Mouse (Mus musculus): ENCODE results near the gene Lrrfip2.

Gene Lrrfip2

DNA sequence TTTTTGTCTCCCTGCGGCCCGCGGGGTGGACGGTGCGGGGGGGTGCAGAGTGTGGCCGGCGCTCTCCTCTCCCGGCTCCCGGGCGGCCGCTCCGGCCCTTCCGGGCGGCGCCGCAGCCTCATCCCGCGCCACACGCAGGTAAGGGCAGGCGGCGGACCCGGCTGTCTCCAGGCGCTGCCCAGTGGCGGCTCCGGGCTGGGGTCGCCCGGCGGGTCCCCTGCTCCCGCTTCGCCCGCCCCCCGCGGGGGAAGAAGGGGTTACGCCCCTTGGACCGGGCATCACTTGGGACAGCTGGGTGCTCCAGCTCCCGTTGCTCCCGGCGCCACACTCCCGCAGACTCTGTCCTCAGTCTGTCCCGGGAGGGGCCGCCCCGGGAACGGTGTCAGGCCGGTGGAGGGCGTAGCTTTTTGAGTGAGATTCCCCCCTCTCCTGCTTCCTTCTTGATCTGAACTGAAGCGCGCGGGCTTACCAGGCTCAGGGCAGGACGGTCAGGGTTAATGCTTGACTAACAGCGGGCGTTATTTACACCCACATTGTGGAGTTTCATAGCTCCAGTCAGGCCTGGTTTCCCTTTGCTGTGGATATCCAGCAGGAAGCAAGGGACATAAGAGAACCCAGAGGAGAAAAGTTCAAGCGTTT lies 979 bp downstream of the Lrrfip2 start:
- peak in 1 of 2 experiments; percentile 19 for DNase-seq (ENCODE audit: low spot score in 2 of 2)

DNA sequence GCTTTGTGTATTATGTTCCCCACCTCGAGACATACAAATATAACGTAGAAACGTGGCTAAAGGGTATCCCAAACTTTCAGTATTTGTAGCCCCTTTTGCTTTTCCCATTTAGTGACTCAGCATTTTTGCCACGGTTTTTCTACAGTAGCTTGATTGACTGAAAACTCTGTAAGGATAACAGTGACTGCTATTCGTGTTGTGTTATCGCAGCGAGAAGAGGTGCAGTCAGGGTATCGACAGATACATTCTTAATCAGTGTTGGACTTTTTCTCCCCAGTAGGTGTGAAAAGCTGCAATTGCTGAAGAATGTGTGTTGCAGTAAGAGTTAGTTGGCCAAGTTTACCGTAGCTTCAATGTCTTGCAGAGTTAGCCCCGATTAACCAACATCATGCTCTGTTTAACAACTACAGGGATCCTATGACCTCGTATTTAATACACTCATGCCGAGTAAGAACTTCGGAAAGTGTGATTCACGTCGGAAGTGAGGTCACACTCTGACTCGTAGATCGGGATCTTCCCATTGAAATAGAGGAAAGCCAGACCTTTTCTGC lies 1.6 kb downstream of the Lrrfip2 start:
- DNase-seq (ENCODE audit: low spot score in 2 of 2) = no peak

DNA sequence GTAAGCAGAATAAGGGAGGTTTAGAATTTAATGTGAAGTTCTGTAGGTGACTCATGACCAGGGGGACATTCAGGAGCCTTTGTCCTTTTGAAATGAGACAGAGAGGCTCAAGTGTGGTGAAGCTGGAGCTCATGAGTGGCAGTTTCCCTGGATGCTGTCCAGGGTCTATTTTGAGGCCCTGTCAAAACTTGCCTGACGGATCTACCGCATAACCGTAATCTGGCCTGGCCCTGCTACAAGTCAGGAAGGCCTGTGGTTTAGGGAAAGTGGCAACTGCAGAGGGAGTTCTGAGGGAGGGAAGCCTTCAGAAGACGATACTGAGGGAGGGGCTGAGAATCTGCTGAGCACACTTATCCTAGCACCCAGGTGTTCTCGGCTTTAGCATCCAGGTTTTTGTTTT lies 5.1 kb downstream of the Lrrfip2 start:
- no peak for DNase-seq (ENCODE audit: low spot score in 2 of 2)

DNA sequence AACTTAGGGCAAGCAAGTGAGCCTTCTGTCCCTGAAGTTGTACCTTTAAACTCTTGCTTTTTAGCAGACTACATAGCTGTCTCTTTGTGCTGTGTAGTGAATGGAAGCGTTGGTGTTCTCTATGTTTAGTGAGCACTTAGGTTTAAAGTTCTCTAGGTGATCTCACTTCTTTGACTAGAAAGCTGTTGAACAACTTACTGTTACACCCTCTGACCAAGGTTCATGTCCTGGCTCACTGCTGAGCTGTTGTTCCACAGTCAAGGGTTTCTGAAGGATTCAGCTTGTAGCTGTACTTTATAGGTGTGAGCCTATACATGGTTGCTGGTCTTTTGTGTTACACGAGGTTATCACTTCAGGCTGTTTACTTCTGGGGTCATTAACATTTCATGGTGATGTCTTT lies 5.9 kb downstream of the Lrrfip2 start:
- DNase-seq (ENCODE audit: low spot score in 2 of 2) = no peak

DNA sequence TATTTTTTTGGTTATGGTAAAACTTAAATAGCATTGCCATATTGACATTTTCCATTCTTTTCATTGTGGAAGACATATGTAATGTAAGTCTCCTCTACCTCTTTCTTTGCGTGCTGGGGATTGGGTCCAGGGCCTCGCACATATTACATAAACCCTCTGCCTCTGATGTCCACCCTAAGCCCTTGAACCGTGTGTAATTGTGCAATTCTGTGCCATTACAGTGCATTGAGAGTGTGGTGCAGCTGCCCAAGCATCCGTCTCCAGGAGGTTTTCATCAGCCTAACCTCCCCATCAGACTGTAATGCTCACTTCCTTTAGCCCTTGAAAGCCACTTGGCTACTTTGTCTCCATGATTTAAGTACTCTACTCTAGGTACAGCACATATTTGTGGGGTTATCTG lies 7.0 kb downstream of the Lrrfip2 start:
- no peak for DNase-seq (ENCODE audit: low spot score in 2 of 2)

DNA sequence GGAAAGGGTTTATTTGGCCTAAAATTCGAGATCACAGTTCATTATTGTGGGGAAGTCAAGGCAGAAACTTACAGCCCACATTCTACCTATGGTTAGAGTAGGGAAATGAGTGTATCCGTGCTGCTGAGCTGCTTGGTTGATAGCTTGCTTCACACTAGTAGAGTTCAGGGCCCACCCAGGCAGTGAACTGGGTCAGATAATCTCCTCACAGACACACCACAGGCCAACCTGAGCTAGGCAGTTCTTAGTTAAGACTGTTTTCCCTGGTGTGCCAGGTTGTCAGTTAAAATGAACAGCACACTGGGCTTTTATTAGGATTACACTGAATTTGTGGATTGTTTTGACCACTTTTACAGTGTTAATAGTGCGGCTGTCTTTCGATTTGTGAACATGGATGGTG lies 9.3 kb downstream of the Lrrfip2 start:
- DNase-seq (ENCODE audit: low spot score in 2 of 2) = no peak

DNA sequence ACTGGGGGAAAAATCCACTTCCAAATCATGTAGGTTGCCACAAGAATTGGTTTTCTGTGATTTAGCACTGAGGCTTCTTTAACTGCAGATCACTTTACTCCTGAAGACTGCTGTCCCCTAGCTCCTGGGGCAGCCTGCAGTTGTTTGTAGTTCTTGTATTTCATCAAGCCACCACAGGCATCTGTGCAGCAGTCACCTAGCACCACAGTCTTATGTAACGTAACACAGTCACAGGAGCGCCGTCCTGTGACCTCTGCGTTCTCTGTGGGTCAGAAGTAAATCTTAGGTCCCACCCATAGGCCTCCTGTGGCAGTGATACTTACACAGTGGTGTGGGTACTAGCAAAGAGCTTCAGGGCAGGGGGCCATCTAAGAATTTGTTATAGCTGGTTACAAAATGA lies 10.4 kb downstream of the Lrrfip2 start:
- DNase-seq (ENCODE audit: low spot score in 2 of 2) = no peak

DNA sequence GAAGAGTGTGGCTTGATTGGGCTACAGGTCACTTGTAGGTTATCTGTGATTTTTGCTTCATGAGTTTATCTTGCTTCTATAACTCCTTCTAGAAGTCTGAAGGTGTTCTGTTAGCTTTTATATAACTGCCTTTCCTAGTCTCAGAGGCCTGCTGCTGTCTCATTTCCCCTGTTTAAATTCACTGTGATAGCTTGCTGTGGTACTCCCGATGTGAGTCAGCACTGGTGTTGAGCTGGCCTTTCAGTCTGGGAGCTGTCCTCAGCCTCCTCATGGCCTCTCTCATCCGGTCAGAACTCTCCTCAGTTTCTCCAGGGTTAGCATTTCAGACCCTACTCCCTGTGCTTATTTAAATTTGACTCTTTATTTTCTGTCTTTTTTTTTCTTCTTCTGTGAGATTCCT lies 12.7 kb downstream of the Lrrfip2 start:
- no peak for DNase-seq (ENCODE audit: low spot score in 2 of 2)

DNA sequence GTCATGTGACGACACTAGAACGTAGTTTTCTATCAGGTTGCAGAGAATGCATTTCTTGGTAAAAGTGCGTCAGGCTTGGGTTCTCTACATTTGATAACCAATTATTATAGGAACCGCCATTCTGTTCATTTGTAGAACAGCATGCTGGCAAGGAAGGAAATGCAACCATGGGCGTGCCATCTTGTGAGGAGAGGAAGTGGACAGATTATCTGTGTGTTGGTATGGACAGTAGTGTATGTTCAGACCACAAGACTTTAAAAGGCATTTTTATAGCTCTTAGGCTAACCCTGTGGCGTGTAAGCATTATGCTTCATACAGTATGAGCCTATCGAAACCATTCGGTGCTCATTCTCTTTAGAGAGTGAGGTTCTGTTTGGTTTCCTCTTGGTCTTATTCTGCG lies 20.8 kb downstream of the Lrrfip2 start:
- no peak for DNase-seq (ENCODE audit: low spot score in 2 of 2)

DNA sequence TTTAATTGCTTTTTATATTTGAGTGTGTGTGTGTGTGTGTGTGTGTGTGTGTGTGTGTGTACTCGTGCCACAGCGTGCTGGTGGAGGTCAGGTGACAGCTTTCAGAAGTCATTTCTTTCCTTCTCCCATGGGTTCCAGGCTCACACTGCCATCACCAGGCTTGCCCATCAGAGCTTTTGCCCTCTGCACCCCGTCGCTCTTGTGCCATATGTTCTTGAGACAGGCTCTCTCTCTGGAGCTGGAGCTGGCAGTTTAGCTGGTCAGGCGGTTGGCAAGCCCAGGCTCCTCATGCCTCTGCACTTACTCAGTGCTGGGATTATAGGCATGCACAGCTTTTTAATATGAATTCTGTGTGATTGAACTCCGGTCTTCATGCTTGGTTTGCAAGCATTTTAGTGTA lies 25.3 kb downstream of the Lrrfip2 start:
- no peak for DNase-seq (ENCODE audit: low spot score in 2 of 2)

DNA sequence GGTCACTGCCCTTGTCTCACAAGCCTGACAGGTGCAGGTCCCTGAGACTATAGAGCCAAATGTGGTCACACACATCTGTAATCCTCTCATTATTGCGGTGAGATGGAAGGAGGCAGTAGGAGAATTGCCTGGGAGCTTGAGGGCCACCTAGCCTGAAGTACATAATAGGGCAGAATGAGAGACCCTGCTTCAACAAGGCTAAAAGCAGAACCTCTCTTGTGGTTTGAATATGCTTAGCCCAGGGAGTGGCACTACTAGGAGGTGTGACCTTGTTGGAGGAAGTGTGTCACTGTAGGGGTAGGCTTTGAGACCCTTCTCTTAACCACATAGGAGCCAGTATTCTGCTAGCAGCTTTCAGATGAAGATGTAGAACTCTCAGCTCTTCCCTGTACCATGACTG lies 26.0 kb downstream of the Lrrfip2 start:
- DNase-seq (ENCODE audit: low spot score in 2 of 2) = no peak

DNA sequence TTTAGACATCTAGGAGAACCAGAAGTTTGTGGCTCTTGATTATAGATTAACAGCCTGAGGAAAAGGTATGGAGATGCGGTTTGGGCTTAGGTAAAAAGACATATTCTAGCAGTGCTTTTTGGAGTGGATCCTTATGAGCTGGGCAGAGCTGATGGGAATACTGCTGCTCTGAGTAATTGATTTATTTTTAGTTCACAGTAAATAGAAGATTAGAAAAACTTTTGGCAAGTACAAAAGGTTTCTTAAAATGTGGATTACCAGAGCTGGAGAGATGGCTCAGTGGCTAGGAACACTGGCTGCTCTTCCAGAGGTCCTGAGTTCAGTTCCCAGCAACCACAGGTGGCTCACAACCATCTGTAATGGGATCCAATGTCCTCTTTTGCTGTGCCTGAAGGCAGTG lies 27.3 kb downstream of the Lrrfip2 start:
- no peak for DNase-seq (ENCODE audit: low spot score in 2 of 2)

DNA sequence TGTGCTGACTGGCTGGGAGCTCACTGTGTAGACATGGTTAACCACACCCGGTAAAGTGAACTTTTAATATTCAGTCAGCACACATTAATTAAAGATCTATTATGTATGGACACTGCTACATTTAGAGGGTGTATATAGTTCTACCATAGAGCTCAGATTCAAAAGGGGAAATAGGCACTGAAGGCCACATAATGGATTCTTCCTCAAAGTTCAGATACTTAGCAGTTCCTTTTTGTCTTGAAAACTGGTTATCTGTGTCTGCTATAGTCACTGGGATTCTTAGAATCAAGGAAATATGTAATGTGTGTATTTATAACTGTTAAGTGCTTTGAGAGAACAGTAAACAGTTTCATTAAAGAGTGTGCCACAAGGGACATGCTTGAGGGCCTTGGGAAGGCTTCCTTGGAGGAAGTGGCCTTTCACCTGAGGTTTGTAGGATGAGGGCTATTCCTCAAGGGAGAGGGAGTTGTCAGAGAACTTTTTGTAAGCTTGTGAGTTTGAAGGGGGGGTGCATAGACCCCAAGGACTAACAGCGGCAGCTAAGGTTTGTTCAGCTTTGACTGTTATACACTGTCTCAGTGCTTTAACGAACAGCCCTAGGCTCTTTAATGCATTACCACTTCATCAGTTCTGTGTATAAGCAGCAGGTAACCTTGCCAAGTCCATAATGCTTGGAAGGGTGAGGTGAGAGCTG lies 28.3 kb downstream of the Lrrfip2 start:
- no peak for DNase-seq (ENCODE audit: low spot score in 2 of 2)

DNA sequence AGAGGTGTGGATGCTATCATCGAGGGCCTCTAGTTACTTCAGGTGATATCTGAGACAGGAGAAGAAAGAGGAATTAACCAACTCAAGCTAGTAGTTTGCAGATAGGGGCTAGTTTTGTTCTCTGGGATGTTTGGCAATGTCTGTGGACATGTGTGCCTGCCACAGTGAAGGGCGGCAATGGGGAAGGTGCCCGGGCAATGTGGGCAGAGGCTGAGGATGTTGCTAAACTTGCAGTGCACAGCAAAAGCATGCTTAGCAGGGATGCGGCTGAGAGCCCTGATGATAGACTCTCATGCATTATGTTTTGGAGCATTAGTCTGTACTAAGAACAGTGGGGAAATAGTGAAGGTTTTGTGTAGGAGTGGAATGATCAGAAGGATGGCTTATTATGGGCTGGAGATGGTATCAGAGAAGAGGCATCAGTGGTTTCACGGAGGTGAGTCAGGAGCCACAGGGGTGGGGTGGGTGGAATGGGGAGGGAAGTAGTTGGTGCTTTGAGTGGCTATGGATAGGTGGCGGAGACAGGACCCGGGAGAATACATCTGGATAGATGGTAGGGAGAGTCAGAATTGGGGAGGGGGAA lies 28.9 kb downstream of the Lrrfip2 start:
- DNase-seq (ENCODE audit: low spot score in 2 of 2) = no peak

DNA sequence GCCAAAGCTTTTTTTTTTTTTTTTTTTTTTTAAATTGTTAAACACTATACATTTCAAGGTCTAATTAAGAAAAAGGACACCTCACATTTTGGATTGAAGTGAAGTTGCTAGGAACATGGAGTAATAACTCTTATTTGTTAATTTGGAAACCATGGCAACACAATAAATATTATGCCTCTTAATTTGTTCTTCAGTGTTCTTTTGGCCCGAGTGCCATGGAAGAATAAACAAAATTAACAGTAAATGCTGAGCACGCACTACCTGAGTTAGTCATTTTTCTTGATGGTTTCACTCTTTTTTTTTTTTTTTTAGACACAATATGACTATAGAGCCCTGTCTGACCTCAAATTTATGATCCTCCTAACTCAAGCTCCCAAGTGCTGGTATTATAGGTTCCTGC lies 30.6 kb downstream of the Lrrfip2 start:
- DNase-seq (ENCODE audit: low spot score in 2 of 2) = no peak

DNA sequence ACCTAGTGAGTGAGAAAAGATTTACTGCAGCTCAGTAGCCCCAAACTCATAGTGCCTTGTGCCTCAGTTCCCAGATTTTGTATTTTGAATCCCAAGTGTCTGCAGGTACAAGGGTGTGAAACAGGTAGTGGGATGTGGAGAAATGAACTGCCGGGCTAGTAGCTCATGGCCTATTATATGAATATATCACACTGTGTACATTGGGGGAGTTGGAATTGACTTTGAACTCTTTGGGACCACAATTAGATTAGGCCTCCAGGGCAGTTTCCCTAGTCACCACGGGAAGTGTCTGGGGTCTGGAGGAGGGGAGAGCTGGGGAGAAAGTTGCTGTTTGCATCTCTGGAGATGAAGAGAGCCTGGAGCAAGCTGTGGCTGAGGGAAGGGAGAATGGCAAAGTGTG lies 31.0 kb downstream of the Lrrfip2 start:
- DNase-seq (ENCODE audit: low spot score in 2 of 2) = no peak

DNA sequence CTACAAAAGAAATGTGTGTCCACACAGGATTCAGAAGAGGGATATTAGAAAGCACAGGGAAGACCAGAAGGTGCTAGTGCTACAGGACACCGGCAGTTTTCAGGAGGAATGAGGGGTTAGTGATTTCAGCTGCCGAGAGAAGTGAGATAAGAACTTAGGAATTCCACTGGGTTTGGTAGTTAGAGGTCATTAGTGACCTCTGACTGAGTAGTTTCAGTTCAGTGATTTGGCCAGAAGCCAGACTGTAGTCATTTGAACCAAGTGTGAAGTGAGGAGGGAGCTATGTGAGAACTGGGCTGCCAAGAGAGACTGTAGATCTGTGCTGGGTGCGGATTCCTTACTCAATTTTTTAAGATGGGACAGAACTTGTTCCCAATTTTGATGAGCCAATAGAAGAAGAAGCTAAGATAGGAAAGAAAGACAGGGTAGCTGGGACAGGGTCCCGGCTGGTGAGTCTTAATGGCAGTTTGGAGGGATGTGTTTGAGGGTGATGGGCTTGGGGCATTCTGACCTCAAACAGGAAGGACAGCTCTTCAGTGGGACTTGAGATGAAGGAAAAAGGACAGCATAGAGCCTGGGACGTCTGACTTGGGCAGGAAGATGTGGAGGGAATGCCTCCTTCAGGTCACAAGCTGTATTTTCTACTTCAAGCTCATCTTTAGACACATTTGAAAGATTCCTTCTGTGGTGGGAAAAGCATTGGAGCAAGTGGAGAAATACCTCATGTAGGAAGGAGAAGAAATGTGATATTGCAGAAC lies 32.0 kb downstream of the Lrrfip2 start:
- no peak for DNase-seq (ENCODE audit: low spot score in 2 of 2)

DNA sequence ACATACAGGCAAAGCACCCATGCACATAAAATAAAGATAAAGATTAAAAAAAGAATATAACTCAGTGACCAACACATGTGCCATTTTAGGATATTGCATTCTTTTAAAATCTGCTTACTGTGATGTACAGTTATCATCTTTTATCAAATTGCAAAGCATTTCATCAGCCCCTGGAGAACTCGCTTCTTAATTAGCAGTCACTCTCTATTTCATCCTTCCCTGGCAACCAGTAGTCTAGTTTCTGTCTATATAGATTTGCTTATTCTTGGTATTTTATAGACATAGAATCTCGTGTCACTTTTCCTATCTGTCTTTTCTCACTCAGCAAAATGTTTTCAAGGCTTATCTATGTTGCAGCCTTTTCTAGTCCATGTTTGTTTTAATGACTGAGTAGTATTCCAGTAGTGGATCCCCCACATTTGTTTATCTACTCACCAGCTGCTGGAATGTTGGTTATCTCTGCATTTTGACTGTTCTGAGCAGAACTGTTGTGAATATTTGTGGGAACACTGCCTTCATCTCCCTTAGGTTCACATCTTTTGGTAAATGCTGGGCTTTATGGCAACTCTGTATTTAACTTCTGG lies 35.0 kb downstream of the Lrrfip2 start:
- DNase-seq (ENCODE audit: low spot score in 2 of 2) = no peak

DNA sequence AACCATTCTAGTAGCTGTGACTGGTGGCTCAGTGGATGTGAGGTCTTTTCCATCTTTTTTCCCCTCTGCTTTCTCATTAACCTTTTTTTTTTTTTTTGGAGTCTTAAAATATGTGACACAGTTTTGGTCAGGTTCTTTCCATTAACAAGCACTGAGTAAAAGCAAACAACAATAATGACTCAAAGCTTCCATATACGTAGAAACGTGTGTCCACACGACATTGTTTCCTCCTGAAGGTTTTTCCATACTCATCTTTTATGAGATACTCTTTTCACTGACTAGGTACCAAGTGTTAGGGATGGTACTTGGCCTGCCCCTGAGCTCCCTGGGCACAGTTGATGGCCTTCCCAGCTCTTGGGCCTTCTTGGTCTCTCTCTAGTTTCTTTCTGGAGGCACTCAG lies 35.6 kb downstream of the Lrrfip2 start:
- DNase-seq (ENCODE audit: low spot score in 2 of 2) = no peak

DNA sequence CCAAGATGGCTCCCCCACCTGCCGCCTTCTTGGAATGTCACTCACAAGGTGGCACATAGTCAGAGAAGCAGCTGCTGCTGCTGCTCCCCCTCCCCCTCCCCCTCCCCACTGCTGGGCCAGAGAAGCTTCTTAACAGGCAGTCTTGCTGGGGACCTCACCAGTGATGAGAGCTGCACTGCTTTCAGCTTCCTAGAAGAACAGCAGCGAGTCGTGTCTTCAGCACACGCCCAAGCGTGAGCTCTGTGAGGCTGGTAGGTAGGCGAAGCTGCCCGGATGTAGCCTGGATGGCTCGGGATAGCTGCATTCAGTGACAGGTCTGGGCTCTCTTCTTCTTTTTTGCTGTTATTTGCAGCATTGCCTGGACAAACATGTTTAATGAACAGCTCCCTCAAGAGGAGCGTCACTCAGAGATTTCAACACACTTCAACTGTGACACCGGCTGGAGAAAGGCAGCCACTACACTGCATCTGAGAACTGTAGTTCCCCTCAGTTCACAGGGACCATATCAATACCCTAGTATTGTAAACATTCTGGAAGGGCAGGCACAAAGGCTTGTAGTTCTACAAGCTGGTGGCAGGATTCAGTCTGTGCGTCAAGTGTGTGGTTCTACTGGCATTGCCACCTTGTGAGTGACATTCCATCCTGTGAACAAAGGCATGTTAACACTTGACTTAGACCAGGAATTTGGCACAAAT lies 38.5 kb downstream of the Lrrfip2 start:
- no peak for DNase-seq (ENCODE audit: low spot score in 2 of 2)

DNA sequence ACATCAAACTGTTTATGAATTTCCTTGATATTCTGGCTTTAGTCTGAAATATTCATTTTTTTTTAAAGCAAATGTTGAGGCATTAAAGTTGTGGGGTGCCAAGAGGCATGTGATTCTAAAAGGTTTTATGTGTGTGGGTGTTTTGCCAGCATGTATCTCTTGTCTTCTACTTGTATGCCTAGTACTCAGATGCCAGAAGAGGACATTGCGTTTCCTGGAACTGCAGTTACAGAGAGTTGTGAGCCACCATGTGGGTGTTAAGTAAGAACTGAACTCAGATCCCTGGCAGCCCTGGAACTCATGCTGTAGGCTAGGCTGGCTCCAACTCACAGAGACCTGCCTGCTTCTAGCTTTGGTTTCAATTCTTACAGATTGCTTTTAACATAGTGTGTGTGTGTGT lies 42.2 kb downstream of the Lrrfip2 start:
- no peak for DNase-seq (ENCODE audit: low spot score in 2 of 2)

DNA sequence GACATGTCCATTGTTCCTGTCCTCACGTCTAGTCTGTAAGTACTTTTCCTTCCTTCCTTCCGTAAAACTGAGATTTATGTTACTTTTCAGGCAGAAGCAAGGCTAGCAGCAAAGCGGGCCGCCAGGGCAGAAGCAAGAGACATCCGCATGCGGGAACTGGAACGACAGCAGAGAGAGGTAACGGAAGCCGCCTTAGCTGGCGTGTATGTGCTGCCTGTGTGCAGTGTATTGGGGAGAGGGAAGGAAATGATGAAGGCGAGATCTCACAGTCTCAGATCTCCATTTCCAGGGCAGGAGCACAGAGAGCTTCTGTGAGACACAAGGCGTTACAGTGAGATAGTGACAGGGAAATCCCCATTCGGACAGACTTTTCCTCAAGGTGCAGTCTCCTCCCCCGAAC lies 43.8 kb downstream of the Lrrfip2 start:
- no peak for DNase-seq (ENCODE audit: low spot score in 2 of 2)

Data from frontal cortex, postnatal 14 days (tissue).